Mouse (Mus musculus) lung, postnatal 0 days (tissue): ENCODE measurements around the gene Cdk19. TPM values are rescaled to one million over a fixed set of nuclear protein-coding genes. Genes with fewer than 3 reads are reported as not detected.

ENCODE experiments used
- ATAC-seq: fragments of 200-750 bp; cut with Nextera tagmentation; 2 replicates; pipeline ENCODE4 v1.8.0; 2017; ENCODE audit warnings: moderate library complexity
- DNase-seq: peaks from one replicate; pipeline ENCODE4 v3.0.0-alpha.2; 2016; ENCODE audit warnings: low spot score
- H3K27ac ChIP-seq: fragments of 300-500 bp; sonication (generic); 2 replicates; pipeline ENCODE4 v1.5.1; 2014; ENCODE audit warnings: antibody characterized with exemption, mild to moderate bottlenecking, low read length, mixed read lengths
- H3K27me3 ChIP-seq: fragments of 300-500 bp; sonication (generic); replicated peaks from 2 replicates; pipeline ENCODE4 v1.6.1; 2014; ENCODE audit warnings: low read length, mixed read lengths; ENCODE audit not compliant: insufficient read depth
- H3K36me3 ChIP-seq: fragments of 300-500 bp; sonication (generic); 2 replicates; pipeline ENCODE4 v1.6.1; 2014; ENCODE audit warnings: low read length, mixed read lengths; ENCODE audit not compliant: insufficient read depth
- H3K4me1 ChIP-seq: fragments of 300-500 bp; sonication (generic); 2 replicates; pipeline ENCODE4 v1.6.1; 2014; ENCODE audit warnings: antibody characterized with exemption, low read depth, low read length, mixed read lengths; ENCODE audit not compliant: insufficient read depth
- H3K4me2 ChIP-seq: fragments of 300-500 bp; sonication (generic); replicated peaks from 2 replicates; pipeline ENCODE4 v1.6.1; 2014; ENCODE audit warnings: low read depth, mild to moderate bottlenecking, low read length, moderate library complexity, mixed read lengths
- H3K4me3 ChIP-seq: fragments of 300-500 bp; sonication (generic); 2 replicates; pipeline ENCODE4 v1.5.1; 2014; ENCODE audit warnings: low read depth, low read length
- H3K9ac ChIP-seq: fragments of 300-500 bp; sonication (generic); replicated peaks from 2 replicates; pipeline ENCODE4 v1.6.1; 2014; ENCODE audit warnings: low read depth, mild to moderate bottlenecking
- H3K9me3 ChIP-seq: fragments of 300-500 bp; sonication (generic); 2 replicates; pipeline ENCODE4 v1.6.1; 2016; ENCODE audit warnings: low read length, mixed read lengths
- CTCF ChIP-seq: IDR thresholded peaks from 2 replicates; pipeline ENCODE4 v1.5.1; 2016; ENCODE audit warnings: antibody characterized with exemption, mild to moderate bottlenecking
- EP300 ChIP-seq: IDR thresholded peaks from 2 replicates; pipeline ENCODE4 v1.6.1; 2016; ENCODE audit warnings: antibody characterized with exemption, mild to moderate bottlenecking, control low read depth
- WGBS: fragments of 180-500 bp; shearing (Covaris S2); extraction: QIAGEN DNeasy Blood & Tissue Kit; methylation state at CpG from one replicate; pipeline ENCODE4 v1.1.7; 2014; 5-methylcytosine and 5-hydroxymethylcytosine counted together
- polyA plus RNA-seq: library from polyadenylated mRNA; unstranded; fragments of >200 nt; fragmentation: Nextera tagmentation; extraction: Ambion mirVana; gene quantifications from 2 replicates; pipeline ENCODE4 v1.2.1, GENCODE M21; 2015

Cdk19 gene
- polyA plus RNA-seq, 1 experiment from 2014 or later = 6.7 TPM

DNA sequence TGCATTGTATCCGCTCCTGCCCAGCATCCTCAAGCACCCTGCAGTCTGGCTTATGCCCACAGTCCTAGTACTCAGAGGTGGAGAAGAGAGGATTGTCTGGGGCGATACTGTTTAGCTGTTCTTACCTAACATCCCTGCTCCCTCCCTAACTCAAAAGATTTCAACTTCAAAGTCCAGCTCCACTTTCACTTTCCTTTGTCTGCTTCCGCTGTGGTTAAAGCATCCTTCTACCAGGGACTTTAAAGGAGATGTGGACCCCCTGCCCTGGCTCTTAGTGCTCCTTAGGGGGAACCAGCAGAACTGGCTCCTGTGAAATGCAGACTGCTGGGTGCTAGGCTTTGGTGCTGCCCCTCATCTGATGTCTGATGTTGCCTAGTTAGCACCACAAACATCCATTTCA lies 122.9 kb downstream of the Cdk19 start:
- H3K9me3 ChIP-seq = no peaks in the 10 kb centered on the region
- TF ChIP-seq EP300 (no peak), CTCF (no peak)
- H3K27ac ChIP-seq = no peak overlapping the region
- no peak for DNase-seq
- no peak overlapping the region for H3K4me2 ChIP-seq
- ATAC-seq = no peak
- no peak overlapping the region for H3K4me3 ChIP-seq
- H3K9ac ChIP-seq = no peak overlapping the region
- H3K4me1 ChIP-seq = no peaks in the 10 kb centered on the region
- H3K27me3 ChIP-seq = no peaks in the 10 kb centered on the region
- 64% methylated on average over 3 of the region's 3 CpGs for WGBS
- H3K36me3 ChIP-seq = no peaks in the 10 kb centered on the region

DNA sequence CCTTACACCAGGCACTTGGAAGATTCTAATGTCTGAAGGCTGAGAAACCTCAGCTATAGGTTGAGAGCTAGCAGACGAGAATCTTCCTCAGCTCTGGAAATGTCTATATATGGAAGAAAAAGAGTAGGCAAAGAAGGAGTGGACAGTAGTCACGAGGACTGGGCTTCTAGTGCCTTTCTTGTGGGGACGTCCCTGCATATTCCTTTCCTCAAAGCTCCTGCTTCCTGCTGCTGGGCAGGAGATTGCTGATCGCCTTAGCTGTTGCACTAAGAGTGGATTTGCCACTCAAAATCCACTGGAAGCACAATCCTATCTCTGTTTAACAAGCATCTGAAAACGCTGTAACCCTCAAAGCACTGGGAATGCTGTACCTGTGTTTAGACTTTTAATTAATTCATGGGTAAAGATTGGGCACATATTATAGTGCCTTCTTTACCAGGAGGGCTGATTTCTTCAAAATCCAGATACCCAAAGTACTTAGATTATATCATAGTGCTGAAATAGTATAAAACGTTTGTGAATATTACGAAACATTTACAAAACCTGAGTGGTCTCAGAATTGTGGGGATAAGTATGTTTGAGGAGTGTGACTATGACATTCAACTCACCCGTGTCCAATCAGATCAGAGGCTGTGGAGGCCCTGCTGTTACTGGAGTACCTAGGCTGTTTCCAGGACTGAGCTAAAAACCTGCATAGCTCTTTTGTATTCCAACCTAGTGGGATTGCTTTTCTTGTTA lies 128.0 kb downstream of the Cdk19 start:
- H3K27me3 ChIP-seq = no peaks in the 10 kb centered on the region
- H3K4me2 ChIP-seq = no peak overlapping the region
- peak; percentile 80 for DNase-seq
- H3K4me3 ChIP-seq = no peak overlapping the region
- H3K27ac ChIP-seq = peak overlapping the region; percentile 52; the same call in 1 of the 2 replicates
- TF ChIP-seq EP300 (peak; percentile 55; the same call in 1 of the 2 replicates), CTCF (no peak)
- no peaks in the 10 kb centered on the region for H3K9me3 ChIP-seq
- peak; percentile 96 for ATAC-seq
- no peaks in the 10 kb centered on the region for H3K36me3 ChIP-seq
- H3K9ac ChIP-seq = no peak overlapping the region
- H3K4me1 ChIP-seq = no peaks in the 10 kb centered on the region
- WGBS = 46% methylated on average over 8 of the region's 8 CpGs

- WGBS = 70% methylated on average over 1 of the region's 1 CpGs
- H3K4me1 ChIP-seq = no peaks in the 10 kb centered on the region
- no peak for TF ChIP-seq CTCF
- 0 out of 2 replicates have a peak, but pooled peaks have one; percentile 3 for TF ChIP-seq EP300
- no peaks in the 10 kb centered on the region for H3K27me3 ChIP-seq
- no peaks in the 10 kb centered on the region for H3K9me3 ChIP-seq
- no peak overlapping the region for H3K9ac ChIP-seq
- no peaks in the 10 kb centered on the region for H3K36me3 ChIP-seq
- H3K4me2 ChIP-seq = no peak overlapping the region
- H3K27ac ChIP-seq = peak overlapping the region; percentile 52; the same call in 1 of the 2 replicates
- peak; percentile 47 for ATAC-seq
- no peak overlapping the region for H3K4me3 ChIP-seq
- DNase-seq = no peak
These were observed 128.5 kb downstream of the Cdk19 start for GRCm38 (mm10) chr10:40467912-40468254.

- Histone ChIP-seq H3K9me3 (no peaks in the 10 kb centered on the region), H3K36me3 (no peaks in the 10 kb centered on the region), H3K27ac (no peak overlapping the region), H3K4me3 (no peak overlapping the region), H3K27me3 (no peaks in the 10 kb centered on the region), H3K4me1 (no peaks in the 10 kb centered on the region), H3K4me2 (no peak overlapping the region), H3K9ac (no peak overlapping the region)
- no peak for TF ChIP-seq CTCF
- TF ChIP-seq EP300 = no peak
- ATAC-seq (no peak), DNase-seq (no peak)
- 65% methylated on average over 2 of the region's 2 CpGs for WGBS
These were observed 129.8 kb downstream of the Cdk19 start for GRCm38 (mm10) chr10:40469145-40469544.

- Histone ChIP-seq H3K27ac (peak overlapping the region; percentile 43), H3K4me1 (peaks cover 3% of the 10 kb centered on the region; the same call in 1 of the 2 replicates), H3K9ac (no peak overlapping the region), H3K4me3 (no peak overlapping the region), H3K9me3 (no peaks in the 10 kb centered on the region), H3K4me2 (peak overlapping the region; percentile 22; the same call in 1 of the 2 replicates), H3K36me3 (0 out of 2 replicates have a peak, but pooled peaks cover 9% of the 10 kb centered on the region), H3K27me3 (no peaks in the 10 kb centered on the region)
- WGBS = 37% methylated on average over 5 of the region's 5 CpGs
- TF ChIP-seq CTCF (no peak), EP300 (0 out of 2 replicates have a peak, but pooled peaks have one; percentile 49)
- DNase-seq (peak; percentile 84), ATAC-seq (peak; percentile 83)
These were observed 137.3 kb downstream of the Cdk19 start for GRCm38 (mm10) chr10:40476535-40477285.

DNA sequence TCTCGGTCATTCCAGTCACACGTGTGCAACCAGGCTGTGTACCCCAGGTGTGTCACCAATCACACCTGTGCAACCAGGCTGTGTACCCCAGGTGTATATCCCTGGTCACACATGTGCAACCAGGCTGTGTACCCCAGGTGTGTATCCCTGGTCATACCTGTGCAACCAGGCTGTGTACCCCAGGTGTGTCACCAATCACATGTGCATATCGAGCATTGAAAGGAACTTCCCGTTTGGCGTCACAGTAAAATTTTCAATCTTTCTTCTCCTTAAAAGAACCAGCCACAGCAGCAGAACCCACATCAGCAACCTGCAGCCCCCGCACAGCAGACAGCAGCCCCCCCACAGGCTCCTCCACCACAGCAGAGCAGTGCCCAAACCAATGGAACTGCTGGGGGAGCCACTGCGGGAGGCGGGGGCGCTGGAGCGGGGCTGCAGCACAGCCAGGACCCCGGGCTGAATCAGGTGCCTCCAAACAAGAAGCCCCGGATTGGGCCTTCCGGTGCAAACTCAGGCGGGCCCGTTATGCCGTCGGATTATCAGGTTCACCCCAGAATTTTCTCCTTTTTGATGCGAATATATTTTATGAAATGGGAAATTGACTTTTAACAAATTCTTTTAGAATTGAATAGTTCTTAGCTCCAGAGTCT lies 138.2 kb downstream of the Cdk19 start:
- Histone ChIP-seq H3K9me3 (no peaks in the 10 kb centered on the region), H3K4me1 (peaks cover 3% of the 10 kb centered on the region; the same call in 1 of the 2 replicates), H3K27me3 (no peaks in the 10 kb centered on the region), H3K4me2 (no peak overlapping the region), H3K36me3 (0 out of 2 replicates have a peak, but pooled peaks cover 9% of the 10 kb centered on the region), H3K4me3 (no peak overlapping the region), H3K27ac (0 out of 2 replicates have a peak overlapping the region, but pooled peaks have one; percentile 43), H3K9ac (no peak overlapping the region)
- DNase-seq = no peak
- no peak for ATAC-seq
- no peak for TF ChIP-seq EP300
- TF ChIP-seq CTCF = no peak
- WGBS = 92% methylated on average over 18 of the region's 18 CpGs
